ENCODE assay signal across 14 mouse cellular contexts in the genomic region with DNA sequence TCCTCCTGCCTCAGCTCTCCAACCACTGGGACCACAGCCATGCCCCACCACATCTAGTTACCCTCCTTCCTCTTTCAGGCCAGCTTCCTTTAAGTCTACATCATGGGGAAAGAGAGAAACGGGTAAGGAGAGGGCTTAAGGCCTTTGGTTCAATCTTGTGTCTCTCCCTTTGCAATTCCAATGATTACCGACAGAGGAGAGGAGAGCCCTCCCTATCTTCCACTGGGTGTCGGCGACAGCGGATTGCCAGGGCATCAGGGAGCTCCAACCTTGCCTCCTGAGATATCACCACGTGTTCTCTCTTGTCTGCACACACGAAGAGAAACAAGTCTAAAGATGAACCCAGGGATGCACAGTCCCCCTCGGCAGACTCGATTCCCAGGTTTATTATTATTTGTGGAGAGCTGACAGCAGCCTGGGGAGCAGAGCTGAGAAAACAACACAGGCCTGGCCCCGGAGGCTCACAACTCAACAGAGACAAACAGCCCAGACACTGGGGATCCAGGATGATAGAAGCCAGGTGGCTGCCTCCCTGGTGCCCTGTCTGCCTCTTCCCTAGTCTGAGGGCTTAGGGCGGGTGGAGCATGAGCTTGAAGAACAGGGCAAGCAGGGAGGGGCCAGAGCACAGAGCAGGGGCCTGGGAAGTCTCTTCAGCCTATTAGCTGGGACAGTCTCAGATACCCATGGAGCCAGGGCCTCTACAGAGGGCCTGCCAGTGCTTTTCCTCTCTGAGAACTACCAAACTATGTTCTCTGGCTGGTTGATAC.
DNase-seq lines count a peak whose midpoint lies in the region; ATAC-seq and TF ChIP-seq lines count a peak whose summit lies in the region.
"Had no signal": no experiment of that assay in that cellular context is flagged by ENCODE, and none has a peak within 500 bp of the region (broad histone marks: within the 10 kb centered on the region; RNA-seq: fewer than 3 reads in every experiment).

No protein-coding gene starts in this region.

- no peaks in the 10 kb centered on the region for H3K27me3 ChIP-seq in cerebellum, adult 2 months (ENCODE audit: control insufficient read depth, insufficient read depth, low read length)
- H3K27me3 ChIP-seq in kidney, postnatal 0 days (ENCODE audit: insufficient read depth, low read length): no peaks in the 10 kb centered on the region
- no peaks in the 10 kb centered on the region for H3K27me3 ChIP-seq in liver, embryonic 14.5 days (ENCODE audit: control insufficient read depth, insufficient read depth, low read length)
- H3K27me3 ChIP-seq: embryonic facial prominence, embryonic 12.5 days; lung, embryonic 15.5 days; midbrain, embryonic 15.5 days; neural tube, embryonic 15.5 days had no signal

- H3K36me3 ChIP-seq in kidney, postnatal 0 days (ENCODE audit: insufficient read depth, low read length): no peaks in the 10 kb centered on the region
- H3K36me3 ChIP-seq in liver, embryonic 14.5 days (replicated peaks; ENCODE audit: control insufficient read depth, insufficient read depth, low read depth): no peaks in the 10 kb centered on the region
- H3K36me3 ChIP-seq: embryonic facial prominence, embryonic 12.5 days; lung, embryonic 15.5 days; midbrain, embryonic 15.5 days; neural tube, embryonic 15.5 days had no signal

- no peaks in the 10 kb centered on the region for H3K9me3 ChIP-seq in kidney, postnatal 0 days (replicated peaks; ENCODE audit: low read length)
- no peaks in the 10 kb centered on the region for H3K9me3 ChIP-seq in liver, embryonic 14.5 days (ENCODE audit: control insufficient read depth, low read length)
- H3K9me3 ChIP-seq: embryonic facial prominence, embryonic 12.5 days; lung, embryonic 15.5 days; midbrain, embryonic 15.5 days; neural tube, embryonic 15.5 days had no signal

- WGBS in cerebellum, adult 2 months: 58% methylated on average over 11 of the region's 11 CpGs
- 37% methylated on average over 11 of the region's 11 CpGs for WGBS in kidney, postnatal 0 days
- 29% methylated on average over 11 of the region's 11 CpGs for WGBS in liver, embryonic 14.5 days (ENCODE audit: insufficient replicate concordance)

- no peaks in the 10 kb centered on the region; the same call in 1 of the 2 replicates for H3K4me1 ChIP-seq in cerebellum, adult 2 months (ENCODE audit: control insufficient read depth, insufficient read depth, low read length)
- H3K4me1 ChIP-seq in kidney, postnatal 0 days (replicated peaks; ENCODE audit: insufficient read depth, low read length): no peaks in the 10 kb centered on the region
- no peaks in the 10 kb centered on the region for H3K4me1 ChIP-seq in liver, embryonic 14.5 days (replicated peaks; ENCODE audit: control insufficient read depth in 2 of 2, insufficient read depth in 2 of 2, low read length in 1 of 2)

- no peak overlapping the region for H3K9ac ChIP-seq in kidney, postnatal 0 days (ENCODE audit: low read depth, low read length)
- H3K9ac ChIP-seq in liver, embryonic 14.5 days (replicated peaks): no peak overlapping the region
- H3K9ac ChIP-seq: embryonic facial prominence, embryonic 12.5 days; lung, embryonic 15.5 days; midbrain, embryonic 15.5 days; neural tube, embryonic 15.5 days had no signal

- no peak overlapping the region for H3K4me3 ChIP-seq in cerebellum, adult 2 months (replicated peaks; ENCODE audit: insufficient read depth, low read depth, low read length)
- no peak overlapping the region for H3K4me3 ChIP-seq in kidney, postnatal 0 days (replicated peaks; ENCODE audit: low read depth, low read length)
- H3K4me3 ChIP-seq in liver, embryonic 14.5 days (ENCODE audit: insufficient read depth in 1 of 2, low read depth in 2 of 2, low read length in 2 of 2): no peak overlapping the region
- H3K4me3 ChIP-seq: embryonic facial prominence, embryonic 12.5 days; lung, embryonic 15.5 days; midbrain, embryonic 15.5 days; neural tube, embryonic 15.5 days had no signal

- no peak overlapping the region for H3K27ac ChIP-seq in cerebellum, adult 2 months (ENCODE audit: insufficient read depth, low read length)
- H3K27ac ChIP-seq in kidney, postnatal 0 days: no peak overlapping the region
- no peak overlapping the region for H3K27ac ChIP-seq in liver, embryonic 14.5 days
- H3K27ac ChIP-seq: embryonic facial prominence, embryonic 12.5 days; lung, embryonic 15.5 days; midbrain, embryonic 15.5 days; neural tube, embryonic 15.5 days had no signal

- no peak for TF ChIP-seq POLR2A in cerebellum, adult 2 months (IDR thresholded peaks at IDR 0.05; ENCODE audit: borderline replicate concordance, insufficient read depth, low read length)

- TF ChIP-seq EP300 in liver, embryonic 14.5 days (IDR thresholded peaks at IDR 0.05; ENCODE audit: low read depth): no peak

- peak; percentile 34; the same call in 1 of the 2 replicates for ATAC-seq in kidney, postnatal 0 days (replicated peaks; ENCODE audit: low FRiP score, low read depth)
- ATAC-seq in liver, embryonic 14.5 days (ENCODE audit: insufficient read depth): no peak
- ATAC-seq: midbrain, embryonic 15.5 days had no signal

- peak; percentile 3; the same call in 1 of the 2 replicates for TF ChIP-seq CTCF in cerebellum, adult 2 months (IDR thresholded peaks at IDR 0.05; ENCODE audit: borderline replicate concordance, insufficient read depth, low read depth, low read length)
- peak; percentile 42; the same call in 1 of the 2 replicates for TF ChIP-seq CTCF in kidney, postnatal 0 days (IDR thresholded peaks at IDR 0.05; ENCODE audit: low read depth)
- peak; percentile 23; the same call in 1 of the 2 replicates for TF ChIP-seq CTCF in liver, embryonic 14.5 days (IDR thresholded peaks at IDR 0.05; ENCODE audit: low read depth)

- no peak overlapping the region for H3K4me2 ChIP-seq in kidney, postnatal 0 days (ENCODE audit: low read length)
- no peak overlapping the region for H3K4me2 ChIP-seq in liver, embryonic 14.5 days (ENCODE audit: low read depth)
- H3K4me2 ChIP-seq: embryonic facial prominence, embryonic 12.5 days; lung, embryonic 15.5 days; midbrain, embryonic 15.5 days; neural tube, embryonic 15.5 days had no signal

- no peak for DNase-seq in cerebellum, adult 2 months
- no peak for DNase-seq in cerebellum, postnatal 10 days
- DNase-seq in kidney, postnatal 0 days (ENCODE audit: low spot score): no peak
- no peak for DNase-seq in kidney, adult 9 months
- DNase-seq in embryo, embryonic 10 days (ENCODE audit: low spot score): peak; percentile 68
- no peak for DNase-seq in liver, embryonic 14.5 days (ENCODE audit: low read depth in 3 of 3, low spot score in 3 of 3)
- DNase-seq in thymus, adult 18-20 months: no peak
- no peak for DNase-seq in frontal cortex, postnatal 10 days (ENCODE audit: low spot score in 2 of 2)
- DNase-seq: kidney, postnatal 14 days; right cerebral cortex, postnatal 14 days had no signal
